Mouse (Mus musculus) heart, postnatal 0 days (tissue): ENCODE measurements around the gene Clcn3.

Experiments used
- CTCF ChIP-seq: IDR thresholded peaks from 2 replicates; pipeline ENCODE4 v1.5.1; 2016; ENCODE audit warnings: antibody characterized with exemption, control low read depth, low read depth
- EP300 ChIP-seq: IDR thresholded peaks from 2 replicates; pipeline ENCODE4 v1.6.1; 2016; ENCODE audit warnings: antibody characterized with exemption, low read depth

DNA sequence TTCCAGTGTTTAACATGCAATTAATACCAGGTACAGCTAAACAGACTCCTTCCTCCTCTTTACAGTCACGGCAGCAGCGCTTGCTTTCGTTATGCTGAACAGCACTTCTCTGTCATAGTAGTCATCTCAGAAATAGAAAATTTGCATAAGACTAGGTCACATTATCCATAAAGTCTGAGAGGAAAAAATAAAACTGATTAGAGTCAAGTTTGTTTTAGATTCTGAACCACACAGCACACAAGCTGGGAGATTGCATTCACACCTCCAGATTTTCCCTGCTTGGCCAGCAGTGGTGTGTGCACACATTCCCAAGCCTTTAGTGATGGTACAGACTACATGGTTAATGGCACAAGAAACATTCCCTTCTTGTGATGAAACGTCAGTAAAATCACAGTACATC, 71.0 kb downstream of the Clcn3 start:
- TF ChIP-seq CTCF (no peak), EP300 (no peak)
